Mouse (Mus musculus) embryonic facial prominence, embryonic 14.5 days (tissue): Measurements from ENCODE around the gene Pknox2. TPM values are rescaled to one million over a fixed set of nuclear protein-coding genes. Genes with fewer than 3 reads are reported as not detected.
A peak's percentile ranks its signal among the peaks of the same experiment; 100 is the strongest.

Source experiments
- ATAC-seq: fragments of 200-750 bp; cut with Nextera tagmentation; 2 replicates; pipeline ENCODE4 v1.8.0; 2017; ENCODE audit warnings: low read depth, moderate number of reproducible peaks, moderate TSS enrichment
- DNase-seq: peaks from one replicate; pipeline ENCODE4 v3.0.0-alpha.2; 2015; ENCODE audit warnings: low spot score
- H3K27ac ChIP-seq: fragments of 300-500 bp; sonication (generic); replicated peaks from 2 replicates; pipeline ENCODE4 v1.5.1; 2014; ENCODE audit warnings: low read depth, mild to moderate bottlenecking, low read length, moderate library complexity
- H3K27me3 ChIP-seq: fragments of 300-500 bp; sonication (generic); replicated peaks from 2 replicates; pipeline ENCODE4 v1.6.1; 2014; ENCODE audit warnings: low read length; ENCODE audit not compliant: control insufficient read depth, insufficient read depth
- H3K36me3 ChIP-seq: fragments of 300-500 bp; sonication (generic); 2 replicates; pipeline ENCODE4 v1.6.1; 2014; ENCODE audit warnings: low read length, mixed read lengths; ENCODE audit not compliant: control insufficient read depth, insufficient read depth
- H3K4me1 ChIP-seq: fragments of 300-500 bp; sonication (generic); 2 replicates; pipeline ENCODE4 v1.6.1; 2014; ENCODE audit warnings: antibody characterized with exemption, low read length; ENCODE audit not compliant: control insufficient read depth, insufficient read depth
- H3K4me2 ChIP-seq: fragments of 300-500 bp; sonication (generic); 2 replicates; pipeline ENCODE4 v1.6.1; 2014; ENCODE audit warnings: low read depth, mild to moderate bottlenecking, low read length, moderate library complexity, mixed read lengths
- H3K4me3 ChIP-seq: fragments of 300-500 bp; sonication (generic); 2 replicates; pipeline ENCODE4 v1.5.1; 2014; ENCODE audit warnings: low read depth, mild to moderate bottlenecking, low read length
- H3K9ac ChIP-seq: fragments of 300-500 bp; sonication (generic); 2 replicates; pipeline ENCODE4 v1.6.1; 2014; ENCODE audit warnings: low read depth, mild to moderate bottlenecking, low read length, moderate library complexity, mixed read lengths
- H3K9me3 ChIP-seq: fragments of 300-500 bp; sonication (generic); 2 replicates; pipeline ENCODE4 v1.6.1; 2016; ENCODE audit warnings: low read length; ENCODE audit not compliant: control insufficient read depth
- WGBS: fragments of 180-500 bp; shearing (Covaris S2); extraction: QIAGEN DNeasy Blood & Tissue Kit; methylation state at CpG from one replicate; pipeline ENCODE4 v1.1.7; 2014; 5-methylcytosine and 5-hydroxymethylcytosine counted together
- polyA plus RNA-seq: library from polyadenylated mRNA; unstranded; fragments of >200 nt; fragmentation: Nextera tagmentation; extraction: Ambion mirVana; gene quantifications from 2 replicates; pipeline ENCODE4 v1.2.1, GENCODE M21; 2014

Pknox2 gene
- polyA plus RNA-seq, 1 experiment from 2014 or later = 9.5 TPM

DNA sequence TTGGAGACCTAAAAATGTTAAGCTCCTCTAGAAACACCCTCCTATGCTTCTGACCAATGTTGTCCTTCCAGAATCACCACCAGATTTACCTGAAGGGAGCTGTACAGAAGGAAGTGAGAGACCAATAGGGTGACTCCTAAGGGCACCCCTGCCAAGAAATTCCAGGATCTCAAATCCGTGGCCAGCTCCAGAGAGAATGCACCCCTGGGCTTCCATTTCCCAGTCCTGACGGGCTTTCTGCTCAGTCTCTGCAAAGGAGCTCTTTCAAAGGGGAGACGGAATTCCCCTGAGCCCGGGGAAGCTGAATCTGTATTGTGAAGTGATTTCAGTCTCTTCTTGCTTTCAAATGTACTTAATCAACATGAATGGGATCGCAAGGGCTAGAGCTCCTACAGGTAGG is 43.4 kb downstream of the Pknox2 start:
- H3K4me3 ChIP-seq = no peak overlapping the region
- 60% methylated on average over 5 of the region's 5 CpGs for WGBS
- no peaks in the 10 kb centered on the region for H3K9me3 ChIP-seq
- peaks cover 16% of the 10 kb centered on the region for H3K4me1 ChIP-seq
- H3K36me3 ChIP-seq = no peaks in the 10 kb centered on the region
- H3K4me2 ChIP-seq = no peak overlapping the region
- H3K9ac ChIP-seq = no peak overlapping the region
- ATAC-seq = no peak
- no peak overlapping the region for H3K27ac ChIP-seq
- H3K27me3 ChIP-seq = no peaks in the 10 kb centered on the region
- DNase-seq = no peak

- no peak overlapping the region for H3K9ac ChIP-seq
- H3K36me3 ChIP-seq = no peaks in the 10 kb centered on the region
- H3K4me3 ChIP-seq = no peak overlapping the region
- H3K4me1 ChIP-seq = peaks cover 8% of the 10 kb centered on the region
- no peaks in the 10 kb centered on the region for H3K9me3 ChIP-seq
- DNase-seq (peak; percentile 75), ATAC-seq (peak; percentile 58; the same call in 1 of the 2 replicates)
- peak overlapping the region; percentile 78 for H3K27ac ChIP-seq
- WGBS = 28% methylated on average over 11 of the region's 11 CpGs
- H3K27me3 ChIP-seq = no peaks in the 10 kb centered on the region
- no peak overlapping the region for H3K4me2 ChIP-seq
Observed at GRCm38 (mm10) chr9:37101059-37101940, 45.9 kb downstream of the Pknox2 start.

DNA sequence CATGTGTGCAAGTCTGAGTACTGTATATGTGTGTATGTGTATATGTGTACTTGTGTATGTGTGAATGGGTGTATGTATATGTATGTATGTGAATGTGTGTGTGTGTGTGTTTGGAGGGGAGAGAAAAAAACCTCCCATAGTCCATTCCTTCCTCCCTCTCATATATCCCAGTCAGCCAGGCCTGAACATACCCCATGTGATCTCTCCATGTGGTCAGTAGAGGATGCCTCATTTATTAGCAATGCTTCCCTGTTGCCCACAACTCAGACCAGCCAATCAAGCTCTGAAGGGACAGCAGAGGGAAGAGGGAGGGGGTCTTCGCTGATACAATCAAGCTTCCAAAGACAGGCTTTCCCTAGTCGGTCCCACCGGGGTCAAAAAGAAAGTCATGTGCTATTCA is 47.6 kb downstream of the Pknox2 start:
- H3K4me1 ChIP-seq = peaks cover 8% of the 10 kb centered on the region
- H3K27ac ChIP-seq = no peak overlapping the region
- no peak overlapping the region for H3K4me2 ChIP-seq
- DNase-seq (no peak), ATAC-seq (no peak)
- WGBS = 59% methylated on average over 3 of the region's 3 CpGs
- H3K4me3 ChIP-seq = no peak overlapping the region
- no peaks in the 10 kb centered on the region for H3K36me3 ChIP-seq
- H3K9ac ChIP-seq = no peak overlapping the region
- H3K27me3 ChIP-seq = no peaks in the 10 kb centered on the region
- no peaks in the 10 kb centered on the region for H3K9me3 ChIP-seq

- H3K27me3 ChIP-seq = no peaks in the 10 kb centered on the region
- no peak overlapping the region for H3K9ac ChIP-seq
- no peaks in the 10 kb centered on the region for H3K9me3 ChIP-seq
- DNase-seq = no peak
- H3K4me1 ChIP-seq = peaks cover 13% of the 10 kb centered on the region
- H3K27ac ChIP-seq = no peak overlapping the region
- H3K4me2 ChIP-seq = no peak overlapping the region
- H3K4me3 ChIP-seq = no peak overlapping the region
- WGBS = 92% methylated on average over 3 of the region's 3 CpGs
- ATAC-seq = no peak
- H3K36me3 ChIP-seq = no peaks in the 10 kb centered on the region
Observed at GRCm38 (mm10) chr9:37098600-37098999, 48.6 kb downstream of the Pknox2 start.

GRCm38 (mm10) chr9:37094230-37094990 is 52.8 kb downstream of the Pknox2 start:
- H3K27ac ChIP-seq = no peak overlapping the region
- 27% methylated on average over 11 of the region's 11 CpGs for WGBS
- no peaks in the 10 kb centered on the region for H3K9me3 ChIP-seq
- H3K4me2 ChIP-seq = no peak overlapping the region
- ATAC-seq (0 out of 2 replicates have a peak, but pooled peaks have one; percentile 30), DNase-seq (no peak)
- no peaks in the 10 kb centered on the region for H3K36me3 ChIP-seq
- peaks cover 22% of the 10 kb centered on the region for H3K4me1 ChIP-seq
- H3K27me3 ChIP-seq = no peaks in the 10 kb centered on the region
- H3K4me3 ChIP-seq = no peak overlapping the region
- H3K9ac ChIP-seq = no peak overlapping the region

DNA sequence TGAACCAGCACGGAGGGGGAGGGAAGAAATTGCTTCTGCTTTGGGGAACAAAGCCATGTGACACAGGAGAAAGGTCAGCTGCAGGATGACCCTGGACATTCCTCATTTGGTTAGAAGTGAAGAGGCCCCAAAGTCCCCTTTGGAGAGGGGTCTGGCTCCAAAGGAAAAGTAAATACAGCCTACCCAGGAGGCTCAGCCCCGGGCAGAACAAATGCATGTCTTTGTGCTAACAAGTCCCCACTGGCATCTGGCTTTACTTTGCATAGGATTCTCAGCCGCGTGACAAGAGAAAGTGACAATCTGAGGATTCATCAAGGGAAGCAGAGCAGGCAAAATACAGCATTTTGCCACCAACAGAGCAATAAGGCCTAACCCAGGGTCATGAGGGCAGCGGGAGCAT is 54.1 kb downstream of the Pknox2 start:
- Histone ChIP-seq H3K27me3 (no peaks in the 10 kb centered on the region), H3K27ac (no peak overlapping the region), H3K4me3 (no peak overlapping the region), H3K36me3 (no peaks in the 10 kb centered on the region), H3K9me3 (no peaks in the 10 kb centered on the region), H3K9ac (no peak overlapping the region), H3K4me1 (peaks cover 22% of the 10 kb centered on the region), H3K4me2 (no peak overlapping the region)
- 7% methylated on average over 5 of the region's 5 CpGs for WGBS
- ATAC-seq (peak; percentile 60; the same call in 1 of the 2 replicates), DNase-seq (peak; percentile 74)

DNA sequence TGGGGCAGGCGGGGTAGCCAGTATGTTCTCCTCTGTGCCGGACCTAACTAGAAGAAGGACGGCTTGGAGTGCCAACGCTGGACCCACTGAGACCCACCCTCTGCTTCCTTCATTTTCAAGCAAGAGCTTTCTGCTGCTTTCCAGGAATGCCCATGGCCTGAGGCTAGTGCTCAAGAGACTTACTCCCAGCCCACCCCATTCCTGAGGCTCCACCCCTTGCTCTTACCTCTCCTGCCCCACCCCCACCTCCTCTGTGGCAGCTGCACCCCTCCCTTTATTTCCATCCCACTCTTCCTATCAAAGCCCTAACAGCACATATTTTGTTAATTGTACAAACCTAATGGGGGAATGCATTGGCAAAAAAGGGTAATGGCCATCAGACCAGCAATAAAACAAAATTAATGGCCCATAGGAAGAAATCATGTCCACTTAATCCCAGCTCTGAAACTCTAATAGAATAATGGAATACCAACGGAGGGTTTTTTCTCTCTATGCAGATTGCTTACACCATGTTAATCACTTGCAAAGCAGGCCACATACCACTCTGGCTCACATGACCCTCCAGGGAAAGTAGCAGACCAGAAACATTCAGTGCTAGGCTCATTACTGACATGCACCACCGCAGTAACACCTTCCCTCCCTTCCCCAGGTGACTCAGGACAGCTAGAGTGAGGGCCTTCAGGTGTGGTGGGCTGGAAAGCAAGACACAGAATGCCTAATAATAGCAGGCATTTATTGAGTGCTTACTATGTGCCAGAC is 57.1 kb downstream of the Pknox2 start:
- WGBS = 36% methylated on average over 6 of the region's 6 CpGs
- H3K27ac ChIP-seq = no peak overlapping the region
- ATAC-seq (no peak), DNase-seq (no peak)
- H3K9me3 ChIP-seq = no peaks in the 10 kb centered on the region
- no peak overlapping the region for H3K4me2 ChIP-seq
- H3K36me3 ChIP-seq = no peaks in the 10 kb centered on the region
- H3K27me3 ChIP-seq = no peaks in the 10 kb centered on the region
- no peak overlapping the region for H3K9ac ChIP-seq
- H3K4me3 ChIP-seq = no peak overlapping the region
- peaks cover 28% of the 10 kb centered on the region for H3K4me1 ChIP-seq

DNA sequence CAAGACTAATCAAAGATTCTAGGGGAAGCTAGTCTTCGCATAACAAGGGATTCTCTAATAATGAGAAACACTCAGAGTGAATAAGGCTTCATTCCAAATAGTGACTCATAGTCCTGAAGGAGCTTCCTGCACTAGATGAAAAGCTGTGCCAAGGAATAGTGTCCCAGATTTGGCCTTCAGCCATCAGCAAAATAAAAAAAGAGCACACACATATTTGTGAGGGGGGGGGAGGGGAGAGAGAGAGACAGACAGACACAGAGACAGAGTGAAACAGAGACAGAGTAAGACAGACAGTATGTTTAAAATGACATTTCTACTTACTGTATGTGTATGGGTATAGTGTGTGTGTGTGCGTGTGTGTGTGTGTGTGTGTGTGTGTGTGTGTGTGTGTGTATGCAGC is 61.8 kb downstream of the Pknox2 start:
- Histone ChIP-seq H3K4me2 (no peak overlapping the region), H3K27ac (peak overlapping the region; percentile 48; the same call in 1 of the 2 replicates), H3K4me1 (peaks cover 16% of the 10 kb centered on the region), H3K27me3 (no peaks in the 10 kb centered on the region), H3K4me3 (no peak overlapping the region), H3K9ac (no peak overlapping the region), H3K9me3 (no peaks in the 10 kb centered on the region), H3K36me3 (no peaks in the 10 kb centered on the region)
- WGBS = 59% methylated on average over 2 of the region's 2 CpGs
- peak; percentile 86 for DNase-seq
- ATAC-seq = peak; percentile 31; the same call in 1 of the 2 replicates
